Mouse (Mus musculus) spleen, adult 12 weeks (tissue): ENCODE data around the gene Cpvl.

Source experiments
- DNase-seq: peaks from one replicate; pipeline ENCODE4 v3.0.0; 2022; ENCODE audit warnings: low spot score

The Cpvl gene

DNA sequence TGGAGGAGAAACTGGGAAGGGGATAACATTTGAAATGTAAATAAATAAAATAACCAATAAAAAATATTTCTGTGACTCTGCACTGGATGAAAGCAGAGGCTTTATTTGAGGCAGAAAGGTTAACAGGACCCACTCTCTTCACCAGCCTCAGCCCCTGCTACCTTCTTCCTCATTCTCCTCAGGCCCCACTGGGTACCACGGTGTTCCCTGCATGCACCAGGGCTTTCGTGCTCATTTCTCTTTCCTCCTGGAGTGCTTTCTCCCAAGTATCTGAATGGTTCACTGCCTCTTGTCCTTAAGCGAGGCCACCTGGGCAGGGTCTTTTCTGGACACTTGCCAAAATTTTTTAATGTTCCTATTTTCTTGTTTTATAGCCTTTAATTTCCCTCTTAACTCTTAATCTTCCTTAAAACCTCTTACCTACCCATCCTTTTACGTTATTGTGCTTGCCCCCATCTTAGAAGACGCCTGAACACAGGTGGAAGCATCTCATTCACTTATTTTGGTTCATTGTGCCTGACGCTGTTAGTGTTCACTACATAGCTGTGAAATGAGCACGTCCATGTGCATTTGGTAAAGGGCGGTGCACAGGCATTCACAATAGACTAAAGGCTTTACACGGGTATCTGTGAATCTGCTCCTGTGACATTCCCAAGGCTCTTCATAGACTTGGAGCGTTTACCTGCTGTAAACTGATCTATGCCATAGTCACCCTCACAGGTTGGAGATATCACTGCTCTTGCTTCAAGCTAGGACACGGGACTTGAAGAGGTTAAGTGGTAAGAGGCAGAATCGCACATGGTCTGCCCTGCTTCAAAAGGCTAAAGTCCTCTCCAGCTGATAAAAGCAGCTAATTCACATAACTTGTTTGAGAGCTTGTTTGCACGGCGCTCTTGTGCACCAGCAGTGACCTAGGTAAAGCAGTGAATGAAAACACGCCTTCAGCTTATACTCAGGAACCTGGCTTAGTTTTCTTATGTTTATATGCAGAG is 41.0 kb downstream of the Cpvl start:
- no peak for DNase-seq

DNA sequence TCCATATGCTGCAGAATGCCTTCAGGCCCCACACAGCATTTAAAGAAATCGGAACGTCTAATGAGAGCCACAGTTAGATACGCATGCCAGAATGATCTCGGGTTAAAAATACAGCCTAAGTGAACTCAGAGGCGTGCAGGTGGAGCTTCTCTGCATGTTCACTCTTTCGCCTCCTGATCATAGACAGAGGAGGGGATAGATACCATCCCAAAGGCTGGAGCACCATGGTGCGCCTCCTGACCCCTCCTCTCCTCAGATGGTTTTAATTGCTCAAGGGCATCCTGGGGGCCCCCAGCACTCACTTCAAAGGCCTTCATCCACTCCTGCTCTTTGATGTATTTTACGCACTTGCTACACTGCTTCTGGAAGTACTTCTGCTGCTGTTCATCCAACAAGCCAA is 46.9 kb downstream of the Cpvl start:
- no peak for DNase-seq

DNA sequence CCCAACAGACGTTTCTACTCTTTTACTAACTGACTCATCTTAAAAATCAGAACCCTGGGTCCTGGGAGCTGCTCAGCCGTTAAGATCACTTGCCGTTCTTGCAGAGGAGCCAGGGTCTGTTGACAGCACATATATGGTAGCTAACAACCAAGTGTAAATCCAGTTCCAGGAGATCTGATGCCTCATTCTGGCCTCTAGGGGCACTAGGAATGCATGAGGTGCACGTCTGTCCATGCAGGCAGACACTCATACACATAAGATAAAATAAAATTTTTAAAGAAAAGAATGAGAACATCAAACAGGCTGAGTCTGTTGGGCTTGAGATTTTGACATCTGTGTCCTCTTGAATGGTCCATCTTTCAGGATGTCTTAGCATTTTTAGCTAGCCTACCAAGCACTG is 48.6 kb downstream of the Cpvl start:
- DNase-seq, result no peak

DNA sequence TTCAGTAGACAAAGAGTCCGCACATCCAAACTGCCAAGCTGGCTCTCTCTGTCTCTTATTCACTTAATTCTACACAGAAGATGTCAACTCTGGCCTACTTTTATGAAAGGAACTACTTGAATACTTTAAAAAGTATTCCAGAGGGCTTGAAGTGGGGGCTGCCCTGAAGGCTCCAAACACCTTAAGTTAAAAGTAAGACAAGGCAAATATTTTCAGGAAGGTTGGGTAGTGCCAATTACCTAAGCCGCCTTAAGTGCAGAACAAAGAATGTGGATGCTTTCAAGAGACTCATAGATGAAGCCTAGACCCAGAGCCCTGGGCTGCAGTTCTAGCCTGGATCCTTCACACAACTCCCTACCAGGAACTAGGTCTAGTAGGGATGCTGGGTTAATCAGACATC is 52.3 kb downstream of the Cpvl start:
- no peak for DNase-seq

DNA sequence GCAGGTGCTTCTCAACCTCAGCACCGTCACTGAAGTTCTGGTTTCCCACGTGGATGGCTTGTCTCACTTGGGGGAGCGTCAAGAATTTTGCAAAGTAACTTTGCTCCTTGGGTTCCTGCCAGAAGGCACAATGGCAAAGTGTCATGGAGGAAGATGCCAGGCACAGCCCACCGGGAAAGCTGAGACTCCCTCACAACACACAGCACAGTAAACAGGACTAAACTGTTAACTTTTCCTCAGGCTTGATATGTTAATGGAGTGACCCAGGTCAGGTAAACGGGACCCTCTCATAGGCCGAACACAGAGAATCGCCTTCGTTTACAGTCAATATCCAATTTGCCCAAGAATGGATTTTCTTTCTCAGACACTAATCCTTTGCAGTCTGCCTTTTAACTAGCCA is 53.3 kb downstream of the Cpvl start:
- DNase-seq, result no peak

DNA sequence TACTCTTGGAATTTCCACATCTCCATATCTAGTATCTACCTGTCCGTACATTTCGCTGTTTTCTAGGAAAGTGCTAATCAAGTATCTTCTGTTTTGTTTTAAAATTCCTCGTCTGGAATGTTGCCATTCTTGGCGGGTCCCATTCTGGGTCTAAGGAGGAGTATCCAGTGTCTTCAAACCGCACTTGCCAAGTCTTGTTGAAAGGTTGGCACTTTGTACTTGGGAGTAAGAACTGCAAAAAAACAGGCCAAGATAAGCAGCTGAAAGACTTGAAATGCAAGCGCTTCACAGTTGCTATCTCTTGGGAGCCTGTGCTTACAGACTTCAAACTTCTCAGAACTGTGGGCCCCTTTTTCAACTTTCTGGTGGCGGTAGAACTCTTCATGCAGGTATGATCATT is 58.4 kb downstream of the Cpvl start:
- DNase-seq, result no peak

DNA sequence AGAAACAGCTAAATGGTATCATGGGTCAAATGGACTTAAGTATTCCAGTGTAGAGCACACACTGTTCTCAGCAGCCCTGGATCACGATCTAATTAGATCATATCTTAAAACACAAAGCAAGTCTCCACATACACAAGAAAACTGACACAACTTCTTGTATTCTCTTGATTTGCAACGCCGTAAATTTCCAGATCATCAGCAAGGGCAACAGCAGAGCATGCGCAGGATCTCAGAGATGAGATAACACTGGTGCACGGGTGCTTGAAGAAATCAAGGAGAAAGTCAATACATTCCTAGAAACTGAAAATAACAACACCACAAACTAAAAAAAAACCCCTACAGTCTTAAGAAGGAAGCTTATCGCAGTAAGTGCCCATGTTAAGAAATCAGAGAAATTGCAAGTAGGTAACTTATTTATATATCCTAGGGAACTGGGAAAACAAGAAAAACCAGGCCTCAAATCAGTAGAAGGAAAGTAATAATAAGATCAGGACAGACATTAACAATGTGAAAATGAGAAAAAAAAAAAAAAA is 61.4 kb downstream of the Cpvl start:
- no peak for DNase-seq

DNA sequence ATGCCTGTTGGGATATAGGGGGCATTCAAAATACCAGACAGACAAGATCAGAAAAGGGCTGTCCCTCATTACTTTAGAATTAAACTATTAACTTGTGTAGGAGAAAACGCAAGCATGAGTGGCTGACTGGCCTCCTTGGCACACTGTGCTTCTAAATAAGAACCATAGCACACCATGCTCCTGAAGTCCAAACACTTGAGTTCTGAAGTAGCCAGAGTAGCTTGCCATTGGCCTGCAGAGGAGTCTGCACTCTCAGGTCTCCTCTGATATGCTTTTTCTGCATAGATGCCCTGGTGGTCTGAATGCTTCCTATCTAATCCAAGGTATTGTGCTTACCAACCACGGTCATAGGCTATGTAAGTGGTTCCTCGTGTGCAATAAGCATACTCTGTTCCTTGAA is 63.1 kb downstream of the Cpvl start:
- DNase-seq, result no peak

DNA sequence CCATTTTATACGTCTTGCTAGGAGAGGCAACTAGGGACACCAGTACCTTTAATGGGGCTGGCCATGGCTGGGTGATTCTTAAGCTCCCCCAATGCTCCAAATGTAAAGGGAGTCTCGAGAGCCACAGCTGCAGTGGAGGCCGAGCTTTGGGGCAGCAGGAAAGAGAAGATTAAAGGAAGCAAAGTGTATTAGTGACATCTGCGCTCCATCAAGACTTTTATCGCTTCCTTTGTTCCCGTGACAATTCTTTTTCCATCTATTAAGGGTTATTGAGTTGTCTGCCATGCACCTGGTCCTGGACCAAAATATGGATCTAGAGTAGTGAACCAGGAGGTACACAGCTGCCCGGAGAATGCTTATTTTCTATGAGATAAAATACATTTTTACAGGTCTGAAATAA is 65.3 kb downstream of the Cpvl start:
- no peak for DNase-seq

DNA sequence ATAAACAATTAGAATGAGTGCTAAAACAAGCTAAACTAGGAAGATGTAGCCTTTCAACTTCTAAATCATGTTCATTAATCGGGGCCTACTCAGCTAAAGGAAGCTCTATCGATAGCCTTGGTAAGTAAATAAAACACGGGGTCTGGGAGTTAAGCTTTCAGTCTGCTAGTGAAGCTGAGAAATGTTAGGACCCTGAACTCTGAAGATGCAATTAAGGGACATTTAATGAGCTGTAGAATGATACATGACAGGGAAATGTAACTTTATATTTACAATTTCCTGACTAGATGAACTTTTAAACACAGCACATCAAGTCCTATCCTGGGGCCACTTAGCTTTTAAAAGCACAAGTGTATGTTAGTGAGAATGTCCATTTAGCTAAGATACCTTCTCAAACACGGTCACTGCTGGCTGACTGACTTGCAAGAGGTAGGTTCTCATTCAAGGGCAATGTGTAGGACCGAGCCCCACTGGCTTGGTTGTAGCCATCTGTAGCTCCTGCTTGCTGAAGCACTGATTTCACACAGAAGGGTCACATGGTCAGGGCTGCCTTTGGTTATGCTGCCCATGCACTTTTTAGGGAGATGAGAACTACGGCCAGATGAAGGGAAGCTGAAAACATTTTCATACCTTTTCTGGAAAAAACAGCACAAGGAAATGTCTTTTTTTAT is 66.2 kb downstream of the Cpvl start:
- no peak for DNase-seq

DNA sequence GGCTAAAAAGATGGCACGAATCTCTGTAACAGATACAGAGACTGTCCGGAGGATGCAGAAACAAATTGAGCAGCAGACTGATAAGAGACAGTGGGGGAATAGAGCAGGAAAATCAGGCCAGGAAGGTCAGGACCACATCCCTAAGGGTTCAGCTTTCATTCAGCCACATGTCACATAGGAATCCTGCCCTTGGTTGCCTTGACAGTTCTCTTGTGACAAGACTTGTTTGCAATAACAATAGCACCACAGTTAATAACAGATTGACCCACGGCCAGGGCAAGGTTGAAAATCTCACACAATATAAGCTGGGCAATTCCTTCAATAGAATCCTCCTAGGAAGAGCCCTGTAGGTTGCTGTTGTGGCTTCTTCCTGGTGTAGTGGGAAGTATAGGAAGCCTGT is 68.5 kb downstream of the Cpvl start:
- no peak for DNase-seq

DNA sequence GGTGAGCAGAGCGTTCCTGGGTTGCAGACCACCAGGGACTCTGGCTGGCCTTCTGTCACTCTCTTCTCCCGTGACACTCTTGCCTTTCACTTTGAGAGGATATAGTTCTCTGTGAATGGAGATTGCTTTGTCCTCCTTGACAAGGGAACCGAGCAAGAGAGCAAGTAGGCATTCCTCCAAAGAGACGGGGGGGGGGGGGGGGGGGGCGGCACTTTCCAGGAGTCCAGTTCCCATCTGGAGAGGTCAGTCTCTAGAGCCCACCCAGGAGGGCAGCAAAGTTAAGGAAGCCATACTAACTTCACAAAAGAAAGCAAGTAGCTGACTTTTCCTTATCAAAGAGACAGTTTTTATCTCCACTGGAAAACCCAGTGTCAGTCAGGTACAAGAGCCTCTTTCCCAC is 69.0 kb downstream of the Cpvl start:
- DNase-seq, result no peak

DNA sequence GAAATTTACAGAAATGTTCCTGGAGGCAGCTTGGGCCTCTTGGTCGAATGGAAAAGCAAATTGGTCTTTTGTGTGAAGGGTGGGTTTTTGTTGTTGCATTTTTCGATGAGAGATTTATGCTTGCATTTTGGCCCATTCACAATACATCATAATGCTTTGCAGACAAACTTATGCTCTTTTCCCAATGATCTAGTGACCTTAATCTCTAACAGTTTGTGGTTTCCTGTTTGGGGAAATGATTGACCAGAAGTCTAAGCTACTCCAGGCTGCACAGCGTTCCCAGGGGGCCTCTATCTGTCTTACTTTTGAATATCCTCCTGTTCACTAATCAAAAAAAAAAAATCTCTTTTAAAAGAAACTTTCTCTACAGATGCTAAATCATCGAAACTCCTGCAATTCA is 71.6 kb downstream of the Cpvl start:
- DNase-seq, result no peak

DNA sequence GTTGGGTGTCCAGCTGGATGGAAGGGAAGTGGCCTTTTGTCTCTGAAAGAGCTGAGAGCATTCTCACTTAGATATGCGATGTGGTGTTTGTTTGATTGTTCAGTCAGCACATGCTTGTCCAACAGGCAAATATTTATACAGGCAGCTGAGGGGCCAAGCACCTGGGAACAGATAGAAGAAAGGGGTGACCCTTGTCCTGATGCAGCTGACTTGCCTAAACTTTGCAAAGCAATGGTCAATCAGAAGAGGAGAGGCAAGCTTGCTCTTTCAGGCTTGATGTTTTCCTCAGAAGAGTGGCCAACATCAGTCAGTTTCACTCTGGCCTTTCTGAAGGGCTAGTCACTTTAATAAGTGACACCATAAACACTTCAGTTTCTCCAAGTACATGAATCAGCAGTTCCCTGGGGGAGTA is 72.4 kb downstream of the Cpvl start:
- no peak for DNase-seq

DNA sequence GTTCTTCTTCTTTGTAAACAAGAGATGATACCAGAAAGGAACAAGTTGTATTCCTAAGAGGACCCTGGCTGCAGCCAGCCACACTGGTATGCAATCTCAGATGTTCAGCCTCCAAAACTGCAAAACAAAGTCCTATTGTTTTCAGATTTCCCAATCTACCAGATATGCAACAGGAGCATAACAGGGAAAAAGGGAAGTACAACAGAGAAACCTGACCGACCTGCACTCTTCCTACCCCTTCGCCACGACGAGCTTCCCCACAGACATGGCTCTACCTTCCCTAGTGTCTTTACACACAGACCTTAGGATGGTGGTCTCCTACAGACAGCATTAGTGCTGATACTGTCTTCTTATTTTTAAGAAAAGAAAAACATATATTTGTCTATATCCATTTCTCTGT is 72.9 kb downstream of the Cpvl start:
- no peak for DNase-seq

DNA sequence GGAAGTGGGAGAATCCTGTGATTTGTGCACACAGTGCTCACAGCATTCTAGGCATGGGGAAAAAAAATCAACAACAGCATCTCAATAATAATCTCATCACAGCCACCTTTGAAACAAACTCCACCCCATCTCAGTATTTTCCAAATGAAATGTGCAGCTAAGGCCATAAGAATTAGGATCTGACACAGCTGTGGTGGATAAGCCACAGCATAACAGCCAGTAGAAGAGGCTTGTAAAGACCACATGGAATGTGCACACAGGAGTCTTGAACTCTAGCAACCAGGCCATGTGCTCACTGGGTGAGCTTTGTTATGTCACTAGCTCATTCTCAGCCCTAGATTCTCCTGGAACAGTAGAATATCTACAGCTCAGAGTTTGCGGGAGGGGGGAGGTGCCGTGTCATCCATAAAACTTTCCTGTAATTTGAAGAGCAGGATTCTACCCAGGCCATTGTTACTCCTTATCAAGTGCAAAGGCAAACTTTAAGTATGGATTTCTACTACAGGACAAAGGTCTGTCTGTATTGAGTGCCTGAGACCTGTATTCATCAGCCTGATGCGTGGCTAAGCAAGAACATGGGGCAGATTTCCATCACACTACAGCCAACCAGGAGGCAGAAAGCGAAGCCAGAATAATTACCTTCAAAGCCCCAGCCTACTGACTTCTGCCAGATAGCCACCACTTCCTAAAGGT is 73.6 kb downstream of the Cpvl start:
- no peak for DNase-seq

DNA sequence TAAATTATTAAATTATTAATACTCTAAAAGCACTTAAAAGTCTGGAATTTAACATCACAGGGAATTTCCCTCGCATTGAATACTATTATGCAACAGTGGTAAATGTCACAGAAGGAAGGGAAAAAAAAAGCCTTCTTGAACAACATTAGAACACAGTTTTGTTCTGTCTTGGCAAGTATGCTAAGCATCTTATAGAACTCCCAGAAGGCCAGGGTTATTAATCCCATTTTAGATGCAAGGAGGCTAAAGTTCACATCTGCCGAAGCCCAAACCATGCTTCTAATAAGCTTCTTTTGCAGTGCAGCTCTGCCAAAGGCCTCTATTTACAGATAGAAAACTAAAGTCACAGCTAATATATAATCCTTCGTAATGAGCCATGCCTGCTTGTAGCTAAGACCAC is 74.3 kb downstream of the Cpvl start:
- DNase-seq, result no peak

DNA sequence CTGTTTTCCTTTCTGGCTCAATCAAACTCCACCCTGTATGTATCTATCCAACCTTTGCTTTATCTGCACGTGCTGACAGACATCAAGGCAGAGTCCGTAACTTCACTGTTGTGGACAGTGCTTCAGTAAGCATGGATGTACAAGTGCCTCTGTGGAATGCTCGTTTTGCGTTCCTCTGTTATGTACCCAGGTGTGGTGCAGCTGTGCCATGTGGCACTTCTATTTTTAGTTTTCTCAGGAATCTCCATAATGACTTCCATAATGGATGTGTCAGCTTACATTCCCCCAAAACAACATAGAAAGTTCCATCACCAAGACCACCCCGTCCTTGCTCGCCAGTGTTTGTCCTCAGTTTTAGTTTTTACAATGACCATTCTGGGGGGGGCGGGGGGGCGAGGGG is 76.7 kb downstream of the Cpvl start:
- DNase-seq, result no peak

DNA sequence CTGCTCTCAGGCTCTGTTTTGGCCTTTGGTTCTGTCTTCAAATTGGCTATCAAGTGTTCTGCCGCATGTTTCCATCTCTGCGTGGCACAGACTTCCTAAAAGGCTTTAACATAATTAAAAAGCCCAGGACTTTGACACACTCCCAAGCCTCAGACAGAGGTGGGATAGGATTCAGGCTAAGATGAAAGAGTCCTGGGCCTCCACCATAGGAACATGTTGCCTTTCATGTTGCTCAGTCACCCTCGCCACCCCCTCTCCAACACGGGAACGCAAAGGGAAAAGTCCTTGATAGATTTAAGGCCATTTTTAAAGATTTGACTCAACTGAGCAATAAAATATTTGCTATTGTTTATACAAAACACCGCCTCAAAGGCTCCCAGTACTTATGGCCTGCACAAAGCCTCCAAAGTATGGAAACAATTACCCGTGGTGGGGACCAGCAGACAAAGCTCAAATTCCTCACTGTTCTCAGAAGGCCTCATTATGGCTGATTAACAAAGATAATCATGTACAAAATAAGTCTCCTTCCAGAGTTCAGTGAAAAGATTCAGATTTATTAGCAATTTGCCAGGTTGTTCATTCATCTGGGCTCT is 80.5 kb downstream of the Cpvl start:
- no peak for DNase-seq

DNA sequence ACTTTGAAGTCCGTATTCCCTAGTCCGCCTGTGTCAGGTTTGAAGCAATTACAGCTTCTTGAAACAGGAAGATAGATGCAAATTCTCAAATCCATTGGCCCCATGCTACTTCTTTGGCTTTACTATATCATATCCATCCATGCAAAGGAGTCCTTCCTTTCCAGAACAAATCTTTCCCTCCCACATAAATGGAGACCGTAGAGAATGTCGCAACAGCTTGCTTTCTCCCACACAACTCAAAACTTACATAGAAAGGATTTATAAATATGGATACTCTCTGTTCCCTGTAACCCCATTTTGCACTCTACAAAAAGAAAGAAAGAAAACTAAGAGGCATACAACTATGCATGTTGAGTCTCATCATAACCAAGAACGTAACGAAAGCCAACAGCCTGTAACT is 81.3 kb downstream of the Cpvl start:
- DNase-seq, result no peak

DNA sequence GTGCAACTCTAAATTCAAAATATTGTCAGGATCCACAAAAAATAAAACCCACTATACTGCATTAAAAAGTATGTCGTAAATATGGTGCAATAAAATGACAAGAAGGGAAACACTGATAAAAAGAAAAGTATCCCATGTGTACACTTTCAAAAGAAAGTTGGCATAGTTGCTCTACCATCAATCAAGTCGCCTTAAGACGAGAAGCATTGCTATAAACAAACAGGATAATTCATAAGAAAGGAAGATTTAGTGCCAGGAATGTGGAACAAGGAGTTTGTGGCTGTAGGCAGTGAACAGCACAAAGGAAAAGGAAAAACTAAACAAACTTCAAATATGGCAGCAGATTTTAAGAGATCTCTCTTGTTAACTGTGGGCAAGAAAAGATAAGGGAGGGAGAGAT is 84.7 kb downstream of the Cpvl start:
- no peak for DNase-seq

DNA sequence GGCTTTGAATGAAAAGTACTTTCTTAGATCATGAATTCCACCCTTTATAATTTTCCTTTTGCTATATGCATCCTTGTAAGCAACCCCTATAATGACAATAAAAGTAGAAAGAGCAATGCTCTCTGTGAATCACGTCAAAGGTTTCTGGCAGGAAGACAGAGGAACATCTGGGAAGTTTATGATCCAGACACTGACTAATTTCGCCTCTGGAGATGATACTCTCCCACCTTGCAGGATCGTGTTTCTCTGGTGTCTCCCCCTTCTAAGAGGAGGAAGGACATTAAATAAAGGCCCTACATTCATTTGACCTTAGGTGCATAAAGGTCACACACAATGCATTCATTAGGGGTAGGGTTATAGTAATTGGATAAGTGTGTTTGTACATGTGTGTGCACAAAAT is 87.4 kb downstream of the Cpvl start:
- DNase-seq, result no peak
